Mouse (Mus musculus): ENCODE measurements around the gene Phykpl.

DNA sequence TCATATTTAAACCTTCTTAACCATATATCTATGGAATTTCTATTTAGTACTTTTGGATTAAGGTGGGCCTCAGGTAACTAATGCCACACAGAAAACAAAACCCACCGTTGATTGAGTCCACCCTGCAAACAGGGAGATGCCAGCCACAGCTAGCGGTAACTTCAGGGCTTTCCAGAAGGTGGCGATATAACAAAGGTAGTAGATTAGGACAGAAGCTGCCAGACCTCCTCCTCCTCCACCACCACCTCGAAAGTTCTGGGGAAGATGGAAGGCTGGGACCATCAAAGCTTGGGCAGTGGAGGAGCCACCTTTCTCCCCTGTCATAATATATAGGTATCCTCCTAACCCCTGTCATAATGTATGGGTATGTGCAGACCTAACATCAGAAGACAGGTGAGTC lies 33.1 kb downstream of the Phykpl start:
- TF ChIP-seq CTCF (IDR thresholded peaks at IDR 0.05; ENCODE audit: control insufficient read depth, insufficient read depth, insufficient read length): peak; percentile 64
- no peak for TF ChIP-seq MYOD1 (IDR thresholded peaks at IDR 0.05; ENCODE audit: control insufficient read depth, insufficient read length, low read depth)
- TF ChIP-seq FOSL1 (IDR thresholded peaks at IDR 0.05; ENCODE audit: insufficient read depth, low read length, poor library complexity, severe bottlenecking): no peak
- TF ChIP-seq USF1 (IDR thresholded peaks at IDR 0.05; ENCODE audit: low read depth): no peak
- no peak for TF ChIP-seq MAX (IDR thresholded peaks at IDR 0.05)
- TF ChIP-seq MYOG (IDR thresholded peaks at IDR 0.05; ENCODE audit: control insufficient read depth, extremely low read depth, insufficient read length): no peak
- TF ChIP-seq CEBPB (IDR thresholded peaks at IDR 0.05; ENCODE audit: low read depth): no peak

All from C2C12 (cell line).